Mouse (Mus musculus) gonadal fat pad, adult 2 months (tissue): ENCODE results near the gene Mef2c. TPM values are rescaled to one million over a fixed set of nuclear protein-coding genes. Genes with fewer than 3 reads are reported as not detected.

Experiments used
- DNase-seq: peaks from one replicate; pipeline ENCODE4 v3.0.0-alpha.2; 2012; ENCODE audit warnings: low read depth
- polyA plus RNA-seq: library from polyadenylated mRNA; depleted of rRNA; stranded (reverse); fragments of >200 nt; gene quantifications from 2 replicates; pipeline ENCODE4 v1.2.3, GENCODE M21; 2012

Gene Mef2c
- polyA plus RNA-seq, 1 experiment: 14.4 TPM

GRCm38 (mm10) chr13:83524902-83525715, 21.3 kb downstream of the Mef2c start:
- no peak for DNase-seq

DNA sequence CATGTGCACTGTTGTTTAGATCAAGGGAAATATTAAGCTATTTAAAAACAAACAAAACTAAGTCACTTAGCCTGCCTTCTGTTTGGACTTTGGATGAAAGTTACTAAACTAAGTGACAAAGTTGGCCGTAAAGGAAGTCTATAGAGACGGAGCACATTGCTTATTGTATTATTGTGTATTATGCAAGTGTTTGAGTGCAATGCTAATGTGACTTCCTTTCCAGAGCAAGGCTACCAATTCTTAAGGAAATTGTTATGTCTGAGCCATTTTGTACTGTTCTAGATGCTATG, 21.8 kb downstream of the Mef2c start:
- no peak for DNase-seq

DNA sequence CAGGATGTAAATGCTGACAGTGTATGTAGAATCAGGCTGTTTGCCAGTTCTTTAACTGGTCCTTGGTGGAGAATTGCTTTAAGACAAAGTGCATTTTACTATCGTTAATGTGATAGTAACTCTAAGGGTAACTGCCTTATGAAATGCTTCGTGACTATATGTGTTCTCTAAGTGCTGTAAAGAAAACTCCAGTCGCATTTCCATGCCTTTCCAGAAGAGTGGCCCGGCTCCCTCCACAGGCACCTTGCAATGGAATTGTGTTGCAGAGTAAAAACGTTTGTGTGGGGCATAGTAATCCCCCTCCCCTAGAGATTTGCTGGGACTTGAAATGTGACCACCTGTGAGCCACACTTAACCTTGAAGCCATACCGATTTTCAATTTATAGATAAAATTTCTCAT, 22.2 kb downstream of the Mef2c start:
- no peak for DNase-seq

- DNase-seq: no peak
These were observed 24.1 kb downstream of the Mef2c start for GRCm38 (mm10) chr13:83527921-83528320.

DNA sequence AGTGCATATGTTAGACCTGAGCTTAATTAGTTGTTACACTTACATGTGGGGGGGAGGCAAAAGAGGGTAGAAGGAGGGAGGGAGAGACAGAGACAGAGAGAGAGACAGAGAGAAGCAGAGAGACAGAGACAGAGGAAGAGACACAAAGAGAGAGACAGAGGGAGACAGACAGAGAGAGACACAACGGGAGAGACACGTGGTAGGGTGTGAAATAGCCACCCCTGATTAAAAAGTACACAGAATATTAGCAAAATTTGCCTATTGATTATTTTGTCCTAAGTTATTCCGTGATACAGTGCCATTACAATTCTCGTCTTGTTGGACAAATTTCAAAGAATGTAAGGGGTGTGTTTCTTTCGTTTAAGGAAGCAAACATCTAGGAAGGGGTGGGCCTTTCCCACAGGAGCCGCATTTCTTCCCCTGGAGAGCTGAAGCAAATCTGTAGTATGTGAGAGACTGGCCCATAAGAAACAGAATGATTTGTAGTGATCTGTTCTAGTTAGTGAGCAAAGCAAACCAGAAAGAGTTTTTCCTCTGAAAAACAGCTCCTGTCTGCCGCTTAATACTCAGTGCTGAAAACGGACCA, 26.0 kb downstream of the Mef2c start:
- no peak for DNase-seq

GRCm38 (mm10) chr13:83530889-83531288, 27.1 kb downstream of the Mef2c start:
- DNase-seq: no peak

- DNase-seq: no peak
These were observed 28.2 kb downstream of the Mef2c start for GRCm38 (mm10) chr13:83531968-83532591.

DNA sequence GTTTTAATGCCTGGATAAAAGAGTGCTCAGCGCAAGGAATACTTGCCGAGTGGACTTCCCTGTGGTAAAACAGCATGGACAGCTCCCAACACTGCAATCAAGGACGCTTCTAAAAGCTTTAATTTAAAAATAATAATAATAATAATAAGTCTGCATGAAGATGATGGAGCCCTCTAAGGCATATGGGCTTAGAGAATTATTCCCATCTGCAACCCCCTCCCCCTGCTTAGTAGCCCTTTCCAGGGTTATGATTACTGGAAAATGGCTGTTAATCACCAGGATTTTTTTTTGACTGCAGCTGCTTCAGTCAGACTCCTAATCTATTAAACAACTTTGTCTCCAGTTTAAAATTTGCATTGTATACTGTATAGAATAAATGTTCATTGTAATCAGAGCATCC, 32.5 kb downstream of the Mef2c start:
- no peak for DNase-seq

GRCm38 (mm10) chr13:83537163-83537562, 33.3 kb downstream of the Mef2c start:
- DNase-seq: no peak

DNA sequence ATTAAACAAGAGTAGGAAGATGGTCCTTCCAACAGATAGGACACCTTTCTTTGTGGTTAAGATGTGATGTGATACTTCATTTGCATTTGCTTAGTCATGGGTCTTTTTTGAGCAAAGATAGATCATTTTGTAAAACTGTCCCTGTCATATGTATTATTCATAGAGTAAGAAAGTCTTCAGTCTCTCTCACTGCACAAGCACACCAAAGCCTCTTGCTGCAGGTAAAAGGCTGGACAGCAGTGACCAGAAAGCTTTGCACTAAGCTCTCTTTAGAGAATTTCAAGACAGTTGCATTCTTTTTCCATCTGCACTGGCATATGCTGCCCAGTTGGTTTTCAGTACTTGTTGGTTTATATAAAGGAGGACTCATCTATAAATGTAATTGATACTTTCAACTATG, 36.1 kb downstream of the Mef2c start:
- DNase-seq: no peak

- no peak for DNase-seq
These were observed 38.8 kb downstream of the Mef2c start for GRCm38 (mm10) chr13:83542666-83543065.

GRCm38 (mm10) chr13:83544707-83545106, 40.9 kb downstream of the Mef2c start:
- no peak for DNase-seq

DNA sequence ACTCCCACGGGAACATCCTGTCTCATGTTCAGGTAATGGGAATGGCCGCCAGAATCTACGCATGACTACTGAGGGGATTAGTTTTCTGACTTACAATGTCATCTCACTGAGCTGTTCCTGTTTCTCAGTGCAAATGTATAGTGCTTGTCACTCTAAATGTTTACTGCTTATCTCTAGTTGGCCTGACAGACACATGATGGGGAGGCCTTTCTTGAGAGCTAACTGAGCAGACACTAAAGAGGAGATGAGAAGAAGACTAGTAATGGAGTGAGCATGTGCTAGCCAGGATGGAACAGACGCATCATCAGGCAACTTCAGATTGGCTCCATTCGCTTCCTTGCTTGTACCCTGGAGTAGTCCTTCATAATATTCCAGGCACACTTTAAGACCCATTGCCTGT, 43.0 kb downstream of the Mef2c start:
- DNase-seq: no peak

GRCm38 (mm10) chr13:83551259-83551658, 47.4 kb downstream of the Mef2c start:
- DNase-seq: no peak

DNA sequence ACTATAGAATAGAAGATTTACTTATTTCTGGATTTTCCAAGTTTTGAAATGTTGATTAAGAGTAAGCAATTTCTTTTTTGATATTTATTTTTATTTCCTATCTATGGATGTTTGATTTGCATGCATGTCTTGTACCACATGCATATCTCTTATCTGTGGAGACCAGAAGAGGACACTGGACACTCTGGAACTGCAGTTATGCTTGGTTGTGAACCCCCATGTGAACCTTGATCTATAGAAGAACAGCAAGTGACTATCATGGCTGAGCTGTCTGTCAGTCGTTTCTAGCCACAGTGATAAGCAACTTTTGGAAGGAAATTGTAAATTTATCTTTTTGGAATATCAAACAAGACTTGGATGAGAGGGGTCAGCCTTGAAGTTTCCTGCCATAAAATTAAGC, 48.2 kb downstream of the Mef2c start:
- no peak for DNase-seq

GRCm38 (mm10) chr13:83563261-83563660, 59.4 kb downstream of the Mef2c start:
- DNase-seq: no peak

- DNase-seq: no peak
These were observed 61.9 kb downstream of the Mef2c start for GRCm38 (mm10) chr13:83565732-83566131.

GRCm38 (mm10) chr13:83566180-83566579, 62.3 kb downstream of the Mef2c start:
- DNase-seq: no peak

GRCm38 (mm10) chr13:83566834-83567534, 63.1 kb downstream of the Mef2c start:
- DNase-seq: no peak

DNA sequence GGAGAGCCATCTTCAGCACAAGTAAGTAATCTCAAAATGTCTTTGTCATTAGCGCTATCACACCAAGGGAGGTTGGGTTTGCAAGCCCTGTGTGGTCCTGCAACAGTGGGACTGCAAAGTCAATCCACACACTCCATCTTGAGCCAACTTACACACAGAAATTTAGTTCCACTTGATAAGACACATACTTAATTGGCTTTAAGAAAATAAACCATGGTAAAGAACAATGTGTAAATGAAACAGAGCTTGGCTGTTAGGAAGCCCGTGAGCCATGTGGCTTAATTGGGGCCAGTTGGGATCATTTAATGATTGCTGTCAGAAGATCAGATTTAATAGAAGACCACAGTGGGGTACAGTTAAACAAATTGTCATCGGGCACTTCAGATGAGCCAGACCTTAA, 63.8 kb downstream of the Mef2c start:
- DNase-seq: no peak

DNA sequence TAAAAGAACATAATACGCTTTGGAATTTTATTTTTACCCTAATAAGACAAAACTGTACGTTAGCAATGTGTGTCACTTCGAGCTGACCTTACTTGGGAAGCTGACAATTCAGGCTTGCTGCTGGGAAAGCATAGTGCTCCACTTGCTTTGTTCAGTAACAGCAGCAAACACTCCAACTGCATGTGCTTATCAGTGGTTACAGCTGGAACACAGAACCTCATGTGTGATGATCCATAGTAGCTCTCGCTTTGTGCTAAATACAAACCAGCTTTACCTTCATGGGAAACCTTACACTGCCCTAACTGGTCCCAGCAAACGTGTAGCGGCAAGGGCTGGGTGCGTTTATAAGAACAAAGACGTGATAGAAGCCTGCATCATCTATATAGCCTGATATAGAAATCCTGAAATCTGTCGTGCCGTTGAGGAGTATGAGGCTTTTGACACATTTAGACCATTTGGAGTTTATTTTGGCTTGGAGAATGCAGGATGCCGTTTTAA, 65.0 kb downstream of the Mef2c start:
- no peak for DNase-seq

- no peak for DNase-seq
These were observed 68.2 kb downstream of the Mef2c start for GRCm38 (mm10) chr13:83571973-83572447.
